Mouse (Mus musculus) lung, embryonic 15.5 days (tissue): ENCODE results near the gene Vsig8. TPM values are rescaled to one million over a fixed set of nuclear protein-coding genes. Genes with fewer than 3 reads are reported as not detected.

ENCODE experiments used
- ATAC-seq: fragments of 200-750 bp; cut with Nextera tagmentation; 2 replicates; pipeline ENCODE4 v1.8.0; 2017; ENCODE audit warnings: moderate number of reproducible peaks, borderline replicate concordance; ENCODE audit not compliant: low FRiP score, low TSS enrichment; ENCODE audit errors: extremely low read depth
- H3K27ac ChIP-seq: fragments of 300-500 bp; sonication (generic); 2 replicates; pipeline ENCODE4 v1.5.1; 2015; ENCODE audit warnings: moderate library complexity, mild to moderate bottlenecking, inconsistent platforms
- H3K27me3 ChIP-seq: fragments of 300-500 bp; sonication (generic); 2 replicates; pipeline ENCODE4 v1.6.1; 2015; ENCODE audit warnings: inconsistent platforms
- H3K36me3 ChIP-seq: fragments of 300-500 bp; sonication (generic); 2 replicates; pipeline ENCODE4 v1.6.1; 2015; ENCODE audit warnings: inconsistent platforms
- H3K4me1 ChIP-seq: fragments of 300-500 bp; sonication (generic); 2 replicates; pipeline ENCODE4 v1.6.1; 2015; ENCODE audit warnings: inconsistent platforms
- H3K4me2 ChIP-seq: fragments of 300-500 bp; sonication (generic); 2 replicates; pipeline ENCODE4 v1.6.1; 2015; ENCODE audit warnings: inconsistent platforms, mild to moderate bottlenecking, moderate library complexity
- H3K4me3 ChIP-seq: fragments of 300-500 bp; sonication (generic); 2 replicates; pipeline ENCODE4 v1.5.1; 2015; ENCODE audit warnings: mild to moderate bottlenecking, inconsistent platforms
- H3K9ac ChIP-seq: fragments of 300-500 bp; sonication (generic); 2 replicates; pipeline ENCODE4 v1.6.1; 2015; ENCODE audit warnings: inconsistent platforms
- H3K9me3 ChIP-seq: fragments of 300-500 bp; sonication (generic); 2 replicates; pipeline ENCODE4 v1.6.1; 2016; ENCODE audit warnings: inconsistent platforms
- WGBS: fragments of 180-500 bp; shearing (Covaris S2); methylation state at CpG from one replicate; pipeline ENCODE4 v1.1.7; 2015; 5-methylcytosine and 5-hydroxymethylcytosine counted together
- polyA plus RNA-seq: library from polyadenylated mRNA; unstranded; fragments of >200 nt; fragmentation: Nextera tagmentation; extraction: Ambion mirVana; gene quantifications from 2 replicates; pipeline ENCODE4 v1.2.1, GENCODE M21; 2015

Gene Vsig8
- 0.24 and 0.47 TPM in 2 replicates for polyA plus RNA-seq

GRCm38 (mm10) chr1:172555638-172556037, at the start of gene Vsig8:
Gene Vsig8 (plus strand): TSS chr1:172555938.
- no peaks in the 10 kb centered on the region for H3K9me3 ChIP-seq
- ATAC-seq = no peak
- H3K9ac ChIP-seq = no peak within 1 kb of the TSS
- no peaks in the 10 kb centered on the region for H3K36me3 ChIP-seq
- H3K27ac ChIP-seq = no peak within 1 kb of the TSS
- no peak within 1 kb of the TSS for H3K4me2 ChIP-seq
- H3K4me3 ChIP-seq = no peak within 1 kb of the TSS
- peaks cover 10% of the 10 kb centered on the region for H3K4me1 ChIP-seq
- H3K27me3 ChIP-seq = peaks cover 10% of the 10 kb centered on the region
- WGBS = 74% methylated on average over 11 of the region's 11 CpGs

DNA sequence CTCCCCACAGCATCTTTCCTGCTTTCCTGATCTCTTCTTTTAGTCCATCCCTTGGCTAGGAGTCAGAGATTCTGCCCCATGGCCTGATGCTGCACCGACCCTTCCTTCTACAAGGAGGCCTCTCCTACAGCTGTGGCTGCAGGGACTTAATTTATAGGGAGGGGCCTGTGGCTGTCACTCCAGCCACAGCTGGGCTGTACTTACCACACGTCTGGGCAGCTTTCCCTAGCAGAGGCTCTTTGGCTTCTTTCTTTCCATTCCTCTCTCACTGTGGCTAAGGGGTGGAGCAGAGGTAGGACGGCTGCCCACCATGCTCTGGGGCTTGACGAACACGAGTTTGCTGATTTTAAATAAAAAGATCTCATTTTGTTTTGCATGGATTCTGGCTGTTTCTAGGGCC, 48.7 kb upstream of the Vsig8 start:
- Histone ChIP-seq H3K9me3 (no peaks in the 10 kb centered on the region), H3K36me3 (peaks cover 46% of the 10 kb centered on the region), H3K27ac (0 out of 2 replicates have a peak overlapping the region, but pooled peaks have one; percentile 25), H3K4me2 (no peak overlapping the region), H3K27me3 (no peaks in the 10 kb centered on the region), H3K4me1 (peaks cover 74% of the 10 kb centered on the region), H3K9ac (no peak overlapping the region), H3K4me3 (no peak overlapping the region)
- ATAC-seq = peak; percentile 46; the same call in 1 of the 2 replicates
- WGBS = 33% methylated on average over 5 of the region's 5 CpGs

GRCm38 (mm10) chr1:172507701-172508100, 48.0 kb upstream of the Vsig8 start:
- Histone ChIP-seq H3K27ac (peak overlapping the region; percentile 9; the same call in 1 of the 2 replicates), H3K4me3 (no peak overlapping the region), H3K4me2 (no peak overlapping the region), H3K4me1 (peaks cover 70% of the 10 kb centered on the region), H3K9ac (no peak overlapping the region), H3K9me3 (no peaks in the 10 kb centered on the region), H3K27me3 (no peaks in the 10 kb centered on the region), H3K36me3 (peaks cover 46% of the 10 kb centered on the region)
- no peak for ATAC-seq
- 86% methylated on average over 3 of the region's 3 CpGs for WGBS

DNA sequence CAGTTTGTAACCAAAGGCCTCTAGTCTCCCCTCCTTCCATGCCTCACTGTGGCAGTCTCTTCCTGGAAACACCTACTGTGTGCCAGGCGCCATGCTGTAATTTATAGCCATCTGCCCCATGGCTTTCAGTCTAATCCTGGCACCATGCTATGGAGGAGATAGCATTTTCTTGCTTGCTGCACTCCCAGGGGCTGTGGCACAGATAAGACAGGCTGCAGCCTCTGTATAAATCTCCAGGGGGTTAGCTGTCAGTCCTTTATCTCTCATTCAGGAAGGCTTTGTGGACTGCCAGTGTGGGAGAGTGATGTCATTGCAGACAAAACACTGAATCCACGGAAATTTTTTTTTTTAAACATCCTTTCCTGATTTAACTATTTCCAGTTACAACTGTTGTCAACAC, 47.6 kb upstream of the Vsig8 start:
- H3K4me1 ChIP-seq = peaks cover 71% of the 10 kb centered on the region
- H3K36me3 ChIP-seq = peaks cover 46% of the 10 kb centered on the region
- 50% methylated on average over 2 of the region's 2 CpGs for WGBS

DNA sequence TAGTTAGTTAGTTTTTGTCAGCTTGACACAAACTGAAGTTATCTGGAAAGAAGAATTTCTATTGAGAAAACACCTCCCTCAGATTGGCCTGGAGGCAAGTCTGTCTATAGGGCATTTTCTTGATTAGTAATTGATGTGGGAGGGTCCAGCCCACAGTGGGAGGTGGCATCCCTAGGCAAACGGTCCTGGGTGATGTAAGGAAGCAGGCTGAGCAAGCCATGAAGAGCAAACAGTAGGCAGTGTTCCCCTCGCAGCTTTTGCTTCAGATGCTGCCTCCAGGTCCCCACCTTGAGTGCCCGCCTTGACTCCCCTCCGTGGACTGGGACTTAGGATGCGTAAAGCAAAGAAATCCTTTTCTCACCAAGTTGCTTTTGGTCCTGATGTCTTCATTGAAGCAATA, 46.5 kb upstream of the Vsig8 start:
- WGBS = 65% methylated on average over 5 of the region's 5 CpGs
- Histone ChIP-seq H3K36me3 (peaks cover 46% of the 10 kb centered on the region), H3K27ac (peak overlapping the region; percentile 93), H3K27me3 (no peaks in the 10 kb centered on the region), H3K4me1 (peaks cover 72% of the 10 kb centered on the region), H3K9ac (no peak overlapping the region), H3K4me2 (no peak overlapping the region), H3K9me3 (no peaks in the 10 kb centered on the region), H3K4me3 (no peak overlapping the region)
- ATAC-seq = no peak

More for the DNA sequence above, 47.6 kb upstream of the Vsig8 start:
- Histone ChIP-seq H3K9ac (no peak overlapping the region), H3K4me3 (no peak overlapping the region), H3K27ac (peak overlapping the region; percentile 9; the same call in 1 of the 2 replicates), H3K9me3 (no peaks in the 10 kb centered on the region), H3K4me2 (no peak overlapping the region), H3K27me3 (no peaks in the 10 kb centered on the region)
- ATAC-seq = no peak

- Histone ChIP-seq H3K9ac (no peak overlapping the region), H3K4me3 (no peak overlapping the region), H3K9me3 (no peaks in the 10 kb centered on the region), H3K4me1 (peaks cover 72% of the 10 kb centered on the region), H3K27me3 (no peaks in the 10 kb centered on the region), H3K4me2 (peak overlapping the region; percentile 41), H3K36me3 (peaks cover 43% of the 10 kb centered on the region), H3K27ac (peak overlapping the region; percentile 93)
- ATAC-seq = no peak
- 41% methylated on average over 8 of the region's 8 CpGs for WGBS
Measured at GRCm38 (mm10) chr1:172509983-172510382, 45.8 kb upstream of the Vsig8 start.

GRCm38 (mm10) chr1:172510421-172510972, 45.2 kb upstream of the Vsig8 start:
- peaks cover 72% of the 10 kb centered on the region for H3K4me1 ChIP-seq
- no peaks in the 10 kb centered on the region for H3K27me3 ChIP-seq
- H3K9ac ChIP-seq = no peak overlapping the region
- H3K4me2 ChIP-seq = peak overlapping the region; percentile 41
- H3K27ac ChIP-seq = peak overlapping the region; percentile 93
- H3K36me3 ChIP-seq = peaks cover 38% of the 10 kb centered on the region
- H3K9me3 ChIP-seq = no peaks in the 10 kb centered on the region
- no peak for ATAC-seq
- H3K4me3 ChIP-seq = no peak overlapping the region
- 25% methylated on average over 13 of the region's 13 CpGs for WGBS

DNA sequence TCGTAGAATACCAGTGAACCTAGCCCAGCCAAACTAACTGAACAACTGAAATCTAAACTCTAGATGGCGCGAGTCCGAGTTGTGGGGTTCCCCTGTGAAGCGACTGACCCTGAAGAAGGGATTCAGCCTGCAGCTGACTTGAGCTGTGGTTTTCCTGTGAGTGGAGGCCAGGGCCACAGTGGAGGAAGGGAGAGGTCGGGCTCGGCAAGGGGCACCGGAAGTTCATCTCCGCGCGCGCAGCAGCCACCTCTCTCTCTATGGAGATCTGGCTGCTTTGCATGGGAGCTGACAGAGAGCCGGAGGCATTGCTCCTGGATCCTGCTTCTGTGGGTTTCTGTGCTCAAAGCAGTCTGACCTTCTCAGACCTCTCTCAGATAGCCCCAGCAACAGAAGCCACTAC, 42.8 kb upstream of the Vsig8 start:
- 17% methylated on average over 13 of the region's 13 CpGs for WGBS
- Histone ChIP-seq H3K4me1 (peaks cover 58% of the 10 kb centered on the region), H3K27ac (peak overlapping the region; percentile 75), H3K4me2 (peak overlapping the region; percentile 35; the same call in 1 of the 2 replicates), H3K36me3 (peaks cover 15% of the 10 kb centered on the region), H3K4me3 (no peak overlapping the region), H3K9me3 (0 out of 2 replicates have a peak, but pooled peaks cover under 1% of the 10 kb centered on the region), H3K27me3 (no peaks in the 10 kb centered on the region), H3K9ac (no peak overlapping the region)
- ATAC-seq = peak; percentile 28; the same call in 1 of the 2 replicates

- no peak overlapping the region for H3K4me3 ChIP-seq
- peak overlapping the region; percentile 35 for H3K4me2 ChIP-seq
- H3K36me3 ChIP-seq = peaks cover 7% of the 10 kb centered on the region
- 40% methylated on average over 17 of the region's 17 CpGs for WGBS
- H3K27me3 ChIP-seq = no peaks in the 10 kb centered on the region
- peak; percentile 71 for ATAC-seq
- H3K9me3 ChIP-seq = 0 out of 2 replicates have a peak, but pooled peaks cover 3% of the 10 kb centered on the region
- peak overlapping the region; percentile 75 for H3K27ac ChIP-seq
- H3K4me1 ChIP-seq = peaks cover 52% of the 10 kb centered on the region
- no peak overlapping the region for H3K9ac ChIP-seq
Measured at GRCm38 (mm10) chr1:172513525-172514212, 42.1 kb upstream of the Vsig8 start.

DNA sequence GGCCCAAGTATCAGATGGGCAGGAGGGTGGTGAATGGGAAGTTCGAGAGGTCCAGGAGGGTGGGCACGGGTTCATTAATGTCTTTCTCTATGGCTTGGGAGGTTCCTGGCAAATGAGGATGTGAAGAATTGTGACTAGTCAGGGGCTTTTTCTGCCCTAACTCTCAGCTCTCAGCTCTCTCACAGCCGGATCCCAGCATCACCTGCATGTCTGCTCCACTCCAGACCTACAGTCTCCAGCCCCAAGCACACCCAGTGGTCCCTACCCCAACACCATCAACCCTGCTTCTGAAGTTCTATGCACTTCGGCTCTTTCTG, 41.6 kb upstream of the Vsig8 start:
- 66% methylated on average over 4 of the region's 4 CpGs for WGBS
- Histone ChIP-seq H3K9ac (no peak overlapping the region), H3K27me3 (no peaks in the 10 kb centered on the region), H3K4me1 (peaks cover 49% of the 10 kb centered on the region), H3K27ac (peak overlapping the region; percentile 75), H3K9me3 (0 out of 2 replicates have a peak, but pooled peaks cover 3% of the 10 kb centered on the region), H3K36me3 (peaks cover 2% of the 10 kb centered on the region; the same call in 1 of the 2 replicates), H3K4me2 (peak overlapping the region; percentile 35; the same call in 1 of the 2 replicates), H3K4me3 (no peak overlapping the region)
- ATAC-seq = no peak

GRCm38 (mm10) chr1:172514551-172515268, 41.0 kb upstream of the Vsig8 start:
- no peak overlapping the region for H3K9ac ChIP-seq
- peak overlapping the region; percentile 75 for H3K27ac ChIP-seq
- ATAC-seq = no peak
- peaks cover 50% of the 10 kb centered on the region for H3K4me1 ChIP-seq
- no peak overlapping the region for H3K4me2 ChIP-seq
- no peak overlapping the region for H3K4me3 ChIP-seq
- WGBS = 71% methylated on average over 7 of the region's 7 CpGs
- no peaks in the 10 kb centered on the region for H3K27me3 ChIP-seq
- no peaks in the 10 kb centered on the region for H3K36me3 ChIP-seq
- H3K9me3 ChIP-seq = 0 out of 2 replicates have a peak, but pooled peaks cover 3% of the 10 kb centered on the region

GRCm38 (mm10) chr1:172515396-172515795, 40.3 kb upstream of the Vsig8 start:
- H3K4me3 ChIP-seq = no peak overlapping the region
- ATAC-seq = no peak
- peaks cover 57% of the 10 kb centered on the region for H3K4me1 ChIP-seq
- H3K27ac ChIP-seq = peak overlapping the region; percentile 75
- 0 out of 2 replicates have a peak, but pooled peaks cover 3% of the 10 kb centered on the region for H3K9me3 ChIP-seq
- WGBS = 58% methylated on average over 1 of the region's 1 CpGs
- H3K36me3 ChIP-seq = no peaks in the 10 kb centered on the region
- no peak overlapping the region for H3K9ac ChIP-seq
- H3K4me2 ChIP-seq = no peak overlapping the region
- H3K27me3 ChIP-seq = no peaks in the 10 kb centered on the region
